11 mouse cellular contexts compared by ENCODE assay signal in the genomic region with DNA sequence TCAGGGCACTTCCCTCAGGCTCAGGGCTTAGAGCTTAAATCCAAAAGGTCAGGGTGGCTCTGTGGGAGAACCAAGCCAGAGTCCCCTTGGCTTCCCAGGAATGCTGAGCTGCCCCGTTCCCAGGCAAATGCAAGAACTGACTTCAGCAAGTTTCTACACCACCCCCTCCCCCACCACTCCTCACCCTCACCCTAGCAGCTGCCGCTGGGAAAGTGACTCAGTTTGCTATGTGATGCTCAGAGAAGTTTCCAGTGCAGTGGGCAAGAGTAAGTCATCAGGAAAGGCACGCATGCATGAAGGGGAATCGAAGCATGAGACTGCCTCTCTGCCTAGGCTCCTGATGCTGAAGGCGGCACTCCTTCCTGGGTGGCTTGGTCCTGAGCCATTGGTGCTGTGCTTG. TPM values are rescaled to one million over a fixed set of nuclear protein-coding genes. Genes with fewer than 3 reads are reported as not detected.
DNase-seq lines count a peak whose midpoint lies in the region; ATAC-seq and TF ChIP-seq lines count a peak whose summit lies in the region.
"Had no signal": no experiment of that assay in that cellular context is flagged by ENCODE, and none has a peak within 500 bp of the region (broad histone marks: within the 10 kb centered on the region; RNA-seq: fewer than 3 reads in every experiment).

No protein-coding gene starts in this region.

- H3K4me3 ChIP-seq in kidney, postnatal 0 days (replicated peaks; ENCODE audit: low read depth, low read length) = no peak overlapping the region
- no peak overlapping the region for H3K4me3 ChIP-seq in embryonic facial prominence, embryonic 11.5 days (ENCODE audit: low read depth, low read length)
- no peak overlapping the region for H3K4me3 ChIP-seq in myocyte
- no peak overlapping the region for H3K4me3 ChIP-seq in intestine, embryonic 15.5 days (replicated peaks)
- H3K4me3 ChIP-seq in liver, embryonic 12.5 days = no peak overlapping the region
- H3K4me3 ChIP-seq: forebrain, embryonic 13.5 days; neural tube, embryonic 12.5 days had no signal

- DNase-seq in kidney, postnatal 0 days (ENCODE audit: low spot score) = peak; percentile 58
- no peak for DNase-seq in kidney, adult 18-20 months
- peak; percentile 65 for DNase-seq in adipocyte (ENCODE audit: low spot score)
- peak; percentile 31 for DNase-seq in embryonic facial prominence, embryonic 11.5 days (ENCODE audit: low spot score)
- DNase-seq: adrenal gland, postnatal 25 days; cerebellum, adult 8-10 months had no signal

- H3K9ac ChIP-seq in kidney, postnatal 0 days (ENCODE audit: low read depth, low read length) = no peak overlapping the region
- no peak overlapping the region for H3K9ac ChIP-seq in embryonic facial prominence, embryonic 11.5 days (replicated peaks; ENCODE audit: low read length)
- H3K9ac ChIP-seq in intestine, embryonic 15.5 days = no peak overlapping the region
- no peak overlapping the region for H3K9ac ChIP-seq in liver, embryonic 12.5 days
- H3K9ac ChIP-seq: forebrain, embryonic 13.5 days; neural tube, embryonic 12.5 days had no signal

- H3ac ChIP-seq in myocyte (ENCODE audit: control insufficient read depth, insufficient read length) = no peak overlapping the region

- TF ChIP-seq CTCF in kidney, postnatal 0 days (IDR thresholded peaks at IDR 0.05; ENCODE audit: low read depth) = no peak

- H3K27ac ChIP-seq in kidney, postnatal 0 days = peak overlapping the region; percentile 70
- no peak overlapping the region; the same call in 1 of the 2 replicates for H3K27ac ChIP-seq in embryonic facial prominence, embryonic 11.5 days (replicated peaks; ENCODE audit: low read depth, low read length)
- no peak overlapping the region for H3K27ac ChIP-seq in intestine, embryonic 15.5 days
- no peak overlapping the region for H3K27ac ChIP-seq in liver, embryonic 12.5 days
- H3K27ac ChIP-seq: forebrain, embryonic 13.5 days; neural tube, embryonic 12.5 days had no signal

- TF ChIP-seq POLR2A in myocyte (IDR thresholded peaks at IDR 0.05; ENCODE audit: insufficient read length, low read depth) = no peak

- H3K36me3 ChIP-seq in kidney, postnatal 0 days (ENCODE audit: insufficient read depth, low read length) = peaks cover 3% of the 10 kb centered on the region; the same call in 1 of the 2 replicates
- H3K36me3 ChIP-seq in embryonic facial prominence, embryonic 11.5 days (replicated peaks; ENCODE audit: control insufficient read depth, insufficient read depth, low read depth, low read length) = no peaks in the 10 kb centered on the region
- H3K36me3 ChIP-seq in myocyte (ENCODE audit: control insufficient read depth, insufficient read depth) = no peaks in the 10 kb centered on the region
- no peaks in the 10 kb centered on the region for H3K36me3 ChIP-seq in intestine, embryonic 15.5 days
- no peaks in the 10 kb centered on the region for H3K36me3 ChIP-seq in liver, embryonic 12.5 days
- H3K36me3 ChIP-seq: neural tube, embryonic 12.5 days had no signal

- no peaks in the 10 kb centered on the region for H3K27me3 ChIP-seq in kidney, postnatal 0 days (ENCODE audit: insufficient read depth, low read length)
- no peaks in the 10 kb centered on the region for H3K27me3 ChIP-seq in embryonic facial prominence, embryonic 11.5 days (ENCODE audit: control insufficient read depth, insufficient read depth, low read length)
- H3K27me3 ChIP-seq in myocyte (ENCODE audit: control insufficient read depth, insufficient read depth, insufficient read length) = no peaks in the 10 kb centered on the region
- H3K27me3 ChIP-seq in intestine, embryonic 15.5 days (replicated peaks) = no peaks in the 10 kb centered on the region
- H3K27me3 ChIP-seq in liver, embryonic 12.5 days (replicated peaks) = no peaks in the 10 kb centered on the region
- H3K27me3 ChIP-seq: forebrain, embryonic 13.5 days; neural tube, embryonic 12.5 days had no signal

- H3K79me2 ChIP-seq in myocyte (ENCODE audit: control insufficient read depth, insufficient read depth) = no peaks in the 10 kb centered on the region

- no peaks in the 10 kb centered on the region for H3K9me3 ChIP-seq in kidney, postnatal 0 days (replicated peaks; ENCODE audit: low read length)
- no peaks in the 10 kb centered on the region for H3K9me3 ChIP-seq in embryonic facial prominence, embryonic 11.5 days (replicated peaks; ENCODE audit: control insufficient read depth, low read length)
- no peaks in the 10 kb centered on the region for H3K9me3 ChIP-seq in intestine, embryonic 15.5 days
- H3K9me3 ChIP-seq in liver, embryonic 12.5 days (replicated peaks) = no peaks in the 10 kb centered on the region
- H3K9me3 ChIP-seq: forebrain, embryonic 13.5 days; neural tube, embryonic 12.5 days had no signal

- peaks cover 13% of the 10 kb centered on the region; the same call in 1 of the 2 replicates for H3K4me1 ChIP-seq in kidney, postnatal 0 days (replicated peaks; ENCODE audit: insufficient read depth, low read length)
- 0 out of 2 replicates have a peak, but pooled peaks cover 3% of the 10 kb centered on the region for H3K4me1 ChIP-seq in embryonic facial prominence, embryonic 11.5 days (ENCODE audit: control insufficient read depth, insufficient read depth, low read length)
- peaks cover 4% of the 10 kb centered on the region; the same call in 1 of the 2 replicates for H3K4me1 ChIP-seq in intestine, embryonic 15.5 days (replicated peaks)
- H3K4me1 ChIP-seq in liver, embryonic 12.5 days = no peaks in the 10 kb centered on the region

- WGBS in kidney, postnatal 0 days = 15% methylated on average over 5 of the region's 5 CpGs
- WGBS in embryonic facial prominence, embryonic 11.5 days = 43% methylated on average over 5 of the region's 5 CpGs
- 57% methylated on average over 5 of the region's 5 CpGs for WGBS in intestine, embryonic 15.5 days
- 54% methylated on average over 5 of the region's 5 CpGs for WGBS in liver, embryonic 12.5 days (ENCODE audit: insufficient replicate concordance)

- ATAC-seq in kidney, postnatal 0 days (replicated peaks; ENCODE audit: low FRiP score, low read depth) = 0 out of 2 replicates have a peak, but pooled peaks have one; percentile 8
- ATAC-seq in embryonic facial prominence, embryonic 11.5 days (replicated peaks; ENCODE audit: insufficient number of reproducible peaks, low FRiP score, low TSS enrichment, low read depth) = no peak
- ATAC-seq in intestine, embryonic 15.5 days = no peak
- ATAC-seq in liver, embryonic 12.5 days = no peak
- ATAC-seq: forebrain, embryonic 13.5 days had no signal

- H3K4me2 ChIP-seq in kidney, postnatal 0 days (ENCODE audit: low read length) = no peak overlapping the region
- no peak overlapping the region for H3K4me2 ChIP-seq in embryonic facial prominence, embryonic 11.5 days (ENCODE audit: low read depth, low read length)
- H3K4me2 ChIP-seq in myocyte (ENCODE audit: low read depth) = peak overlapping the region; percentile 43
- H3K4me2 ChIP-seq in intestine, embryonic 15.5 days (replicated peaks) = no peak overlapping the region
- no peak overlapping the region for H3K4me2 ChIP-seq in liver, embryonic 12.5 days
- H3K4me2 ChIP-seq: forebrain, embryonic 13.5 days; neural tube, embryonic 12.5 days had no signal

TF ChIP-seq in myocyte, 11 proteins besides CTCF, POLR2A, EP300 and RAD21:
- TF ChIP-seq USF1 (IDR thresholded peaks at IDR 0.05; ENCODE audit: low read depth) (no peak), CEBPB (IDR thresholded peaks at IDR 0.05; ENCODE audit: insufficient read depth, poor library complexity, severe bottlenecking) (no peak), MAX (IDR thresholded peaks at IDR 0.05; ENCODE audit: low read depth) (no peak), POLR2AphosphoS2 (IDR thresholded peaks at IDR 0.05; ENCODE audit: insufficient read length, low read depth) (no peak), TCF3 (IDR thresholded peaks at IDR 0.05; ENCODE audit: insufficient read length, low read depth) (no peak), MYOG (IDR thresholded peaks at IDR 0.05; ENCODE audit: control insufficient read depth in 1 of 3, insufficient read depth in 1 of 3, insufficient read length in 2 of 3, low read depth in 2 of 3) (peak in 2 of 3 experiments; percentile 79 to 86), MYOD1 (IDR thresholded peaks at IDR 0.05; ENCODE audit: control insufficient read depth in 1 of 3, insufficient read length in 2 of 3, low read depth in 2 of 3) (peak; percentile 76 to 95 (median 84)), REST (IDR thresholded peaks at IDR 0.05; ENCODE audit: insufficient read depth, insufficient read length) (no peak), TCF12 (IDR thresholded peaks at IDR 0.05; ENCODE audit: insufficient read depth, poor library complexity, severe bottlenecking) (peak; percentile 70)

RNA-seq across cellular contexts. Expression of gene Acox3, which starts 34.1 kb away (rescaled TPM):
- 15.0 and 15.5 TPM in 2 replicates for polyA plus RNA-seq in kidney, postnatal 0 days (2015; fragmentation: Nextera tagmentation; extraction: Ambion mirVana)
- 10.5 and 10.9 TPM in 2 replicates for polyA plus RNA-seq in embryonic facial prominence, embryonic 11.5 days (2014; fragmentation: Nextera tagmentation; extraction: Ambion mirVana)
- polyA plus RNA-seq in myocyte (2012; fragmentation: generic; extraction: Trizol) = 20.8 TPM
- polyA plus RNA-seq in intestine, embryonic 15.5 days (2015; fragmentation: Nextera tagmentation; extraction: Ambion mirVana) = 13.2 and 13.8 TPM in 2 replicates
- 4.1 and 4.4 TPM in 2 replicates for polyA plus RNA-seq in liver, embryonic 12.5 days (2016; fragmentation: Nextera tagmentation; extraction: Ambion mirVana)

RNA-seq across cellular contexts. Expression of gene Trmt44, which starts 42.1 kb away (rescaled TPM):
- 4.2 and 5.4 TPM in 2 replicates for polyA plus RNA-seq in kidney, postnatal 0 days (2015; fragmentation: Nextera tagmentation; extraction: Ambion mirVana)
- 6.9 and 7.9 TPM in 2 replicates for polyA plus RNA-seq in embryonic facial prominence, embryonic 11.5 days (2014; fragmentation: Nextera tagmentation; extraction: Ambion mirVana)
- 5.1 TPM for polyA plus RNA-seq in myocyte (2012; fragmentation: generic; extraction: Trizol)
- 8.1 and 8.5 TPM in 2 replicates for polyA plus RNA-seq in intestine, embryonic 15.5 days (2015; fragmentation: Nextera tagmentation; extraction: Ambion mirVana)
- polyA plus RNA-seq in liver, embryonic 12.5 days (2016; fragmentation: Nextera tagmentation; extraction: Ambion mirVana) = 5.0 and 5.3 TPM in 2 replicates
